8 mouse cellular contexts compared by ENCODE assay signal in genomic region chr6:113078031-113078721, GRCm38 (mm10). TPM values are rescaled to one million over a fixed set of nuclear protein-coding genes. Genes with fewer than 3 reads are reported as not detected.
A peak's percentile ranks its signal among the peaks of the same experiment; 100 is the strongest.
DNase-seq lines count a peak whose midpoint lies in the region; TF ChIP-seq lines count a peak whose summit lies in the region.

No protein-coding gene starts in this region.

- peak overlapping the region; percentile 97 for H3K9ac ChIP-seq in liver, adult 2 months (ENCODE audit: low read depth, low read length)

- WGBS in kidney, adult 2 months = under 1% methylated on average over 18 of the region's 18 CpGs
- under 1% methylated on average over 18 of the region's 18 CpGs for WGBS in liver, adult 2 months

- DNase-seq in urinary bladder, postnatal 14 days (ENCODE audit: low spot score) = peak; percentile 26
- DNase-seq in urinary bladder, adult 2 months (ENCODE audit: low spot score) = no peak
- peak; percentile 26 to 44 for DNase-seq in cerebellum, postnatal 36 days
- DNase-seq in gastrocnemius, postnatal 14 days = peak; percentile 20
- DNase-seq in kidney, adult 2 months = peak; percentile 38
- peak; percentile 43 for DNase-seq in liver, adult 2 months (ENCODE audit: extremely low read depth, low read depth, low spot score)
- peak; percentile 55 for DNase-seq in neural tube, embryonic 10.5 days (ENCODE audit: extremely low spot score, low spot score)
- peak; percentile 60 for DNase-seq in testis, postnatal 14 days (ENCODE audit: low spot score)

- H3K4me3 ChIP-seq in kidney, adult 2 months (ENCODE audit: insufficient read depth, low read depth, low read length) = peak overlapping the region; percentile 99
- peak overlapping the region; percentile 97 for H3K4me3 ChIP-seq in liver, adult 2 months (ENCODE audit: insufficient read depth, low read depth, low read length)

- H3K79me2 ChIP-seq in liver, adult 2 months (ENCODE audit: control insufficient read depth, insufficient read depth, low read length) = peaks cover 19% of the 10 kb centered on the region; the same call in 1 of the 2 replicates

- intact Hi-C loops in gastrocnemius, postnatal 14 days (cut with DNase I; ENCODE audit: low total_unique reads) = no loop called here

- peak overlapping the region; percentile 98 for H3K27ac ChIP-seq in kidney, adult 2 months (ENCODE audit: insufficient read depth, low read depth, low read length)
- H3K27ac ChIP-seq in liver, adult 2 months (replicated peaks; ENCODE audit: insufficient read depth, low read depth, low read length) = peak overlapping the region; percentile 98

- no peaks in the 10 kb centered on the region for H3K36me3 ChIP-seq in kidney, adult 2 months (ENCODE audit: control insufficient read depth, insufficient read depth, low read length)
- no peaks in the 10 kb centered on the region for H3K36me3 ChIP-seq in liver, adult 2 months (ENCODE audit: control insufficient read depth, insufficient read depth, low read length)

- peaks cover 12% of the 10 kb centered on the region for H3K4me1 ChIP-seq in kidney, adult 2 months (ENCODE audit: control insufficient read depth, insufficient read depth, low read length)
- peaks cover 17% of the 10 kb centered on the region for H3K4me1 ChIP-seq in liver, adult 2 months (ENCODE audit: control insufficient read depth, insufficient read depth, low read length)

- TF ChIP-seq CTCF in kidney, adult 2 months (conservative IDR thresholded peaks at IDR 0.05; ENCODE audit: insufficient read depth, insufficient read length, low read depth, low read length) = 0 out of 2 replicates have a peak, but pooled peaks have one; percentile 7
- TF ChIP-seq CTCF in liver, adult 2 months (IDR thresholded peaks at IDR 0.05; ENCODE audit: low read depth, low read length) = peak; percentile 15; the same call in 1 of the 2 replicates

- H3K27me3 ChIP-seq in kidney, adult 2 months (replicated peaks; ENCODE audit: control insufficient read depth, insufficient read depth, low read length) = no peaks in the 10 kb centered on the region
- no peaks in the 10 kb centered on the region for H3K27me3 ChIP-seq in liver, adult 2 months (ENCODE audit: control insufficient read depth, insufficient read depth, low read length)

- TF ChIP-seq POLR2A in kidney, adult 2 months (IDR thresholded peaks at IDR 0.05; ENCODE audit: low read depth, low read length) = no peak
- no peak for TF ChIP-seq POLR2A in liver, adult 2 months (IDR thresholded peaks at IDR 0.05; ENCODE audit: extremely low read depth, insufficient read depth, low read length)

RNA-seq across cellular contexts. Expression of gene Setd5, which starts 1.0 kb away (rescaled TPM):
- polyA plus RNA-seq in urinary bladder, adult 2 months (2012; rRNA removed) = 41.4 and 49.9 TPM in 2 replicates
- total RNA-seq in gastrocnemius, postnatal 14 days (2021) = 10 to 100 TPM; 36.4 to 41.2 TPM
- polyA plus RNA-seq in kidney, adult 2 months (2012; rRNA removed) = 16.8 and 17.9 TPM in 2 replicates
- total RNA-seq in liver, adult 2 months (2014; rRNA removed) = 28.1 and 35.4 TPM in 2 replicates
- 8.8 and 11.8 TPM in 2 replicates for polyA plus RNA-seq in liver, adult 2 months (2012; rRNA removed)

RNA-seq across cellular contexts. Expression of gene Thumpd3, which starts 32.2 kb away (rescaled TPM):
- polyA plus RNA-seq in urinary bladder, adult 2 months (2012; rRNA removed) = 25.3 and 27.2 TPM in 2 replicates
- total RNA-seq in gastrocnemius, postnatal 14 days (2021) = 10 to 100 TPM; 15.3 TPM
- 6.5 and 9.3 TPM in 2 replicates for polyA plus RNA-seq in kidney, adult 2 months (2012; rRNA removed)
- total RNA-seq in liver, adult 2 months (2014; rRNA removed) = 20.1 and 21.8 TPM in 2 replicates
- polyA plus RNA-seq in liver, adult 2 months (2012; rRNA removed) = 5.3 and 6.3 TPM in 2 replicates
